Mouse (Mus musculus): Measurements from ENCODE around the gene Fahd1. TPM values are rescaled to one million over a fixed set of nuclear protein-coding genes. Genes with fewer than 3 reads are reported as not detected.

Fahd1 gene
- polyA plus RNA-seq, 1 experiment from 2014 or later: 18.9 TPM

DNA sequence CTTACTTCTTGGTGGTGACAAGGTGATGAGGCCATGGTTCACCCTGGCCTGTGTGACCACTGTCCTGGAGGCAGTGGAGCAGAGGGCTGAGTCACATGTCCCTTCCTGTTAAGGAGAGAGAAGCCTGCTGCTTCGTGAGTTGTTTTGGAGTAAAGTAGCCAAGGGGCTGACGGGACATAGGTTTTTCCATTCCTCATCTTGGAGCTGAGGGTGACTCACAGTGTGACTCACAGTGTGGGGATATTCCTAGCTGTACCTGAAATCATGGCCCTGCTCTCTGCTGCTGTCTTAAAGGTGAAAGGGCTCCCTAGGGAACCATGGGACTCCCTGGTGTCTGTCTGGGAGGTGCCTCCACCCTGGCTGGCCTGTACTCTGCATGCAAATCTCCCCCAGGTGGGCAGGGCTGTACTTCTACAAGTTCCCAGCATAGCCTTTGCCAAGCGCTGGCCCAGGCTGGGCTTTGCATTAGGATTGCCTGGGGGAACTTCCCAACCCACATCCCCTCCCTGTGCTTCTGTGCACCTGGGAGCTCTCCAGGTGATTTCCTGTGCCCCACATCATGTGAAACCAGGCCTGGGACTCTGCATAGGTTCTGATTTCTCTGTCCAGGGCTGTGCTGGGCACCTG, 5.8 kb upstream of the Fahd1 start:
- Histone ChIP-seq H3K4me2 (ENCODE audit: low read length) (no peak overlapping the region), H3K9me3 (ENCODE audit: control insufficient read depth, low read length) (no peaks in the 10 kb centered on the region), H3K27ac (replicated peaks; ENCODE audit: low read depth, low read length) (no peak overlapping the region), H3K27me3 (ENCODE audit: control insufficient read depth, insufficient read depth, low read length) (no peaks in the 10 kb centered on the region; the same call in 1 of the 2 replicates), H3K4me3 (replicated peaks; ENCODE audit: low read depth, low read length) (no peak overlapping the region), H3K36me3 (ENCODE audit: control insufficient read depth, insufficient read depth, low read length) (peaks cover 58% of the 10 kb centered on the region), H3K4me1 (ENCODE audit: control insufficient read depth, insufficient read depth, low read length) (peaks cover 6% of the 10 kb centered on the region), H3K9ac (replicated peaks; ENCODE audit: low read length) (no peak overlapping the region)
- 89% methylated on average over 3 of the region's 3 CpGs for WGBS
- no peak for DNase-seq
- ATAC-seq (ENCODE audit: low FRiP score, low TSS enrichment): no peak

DNA sequence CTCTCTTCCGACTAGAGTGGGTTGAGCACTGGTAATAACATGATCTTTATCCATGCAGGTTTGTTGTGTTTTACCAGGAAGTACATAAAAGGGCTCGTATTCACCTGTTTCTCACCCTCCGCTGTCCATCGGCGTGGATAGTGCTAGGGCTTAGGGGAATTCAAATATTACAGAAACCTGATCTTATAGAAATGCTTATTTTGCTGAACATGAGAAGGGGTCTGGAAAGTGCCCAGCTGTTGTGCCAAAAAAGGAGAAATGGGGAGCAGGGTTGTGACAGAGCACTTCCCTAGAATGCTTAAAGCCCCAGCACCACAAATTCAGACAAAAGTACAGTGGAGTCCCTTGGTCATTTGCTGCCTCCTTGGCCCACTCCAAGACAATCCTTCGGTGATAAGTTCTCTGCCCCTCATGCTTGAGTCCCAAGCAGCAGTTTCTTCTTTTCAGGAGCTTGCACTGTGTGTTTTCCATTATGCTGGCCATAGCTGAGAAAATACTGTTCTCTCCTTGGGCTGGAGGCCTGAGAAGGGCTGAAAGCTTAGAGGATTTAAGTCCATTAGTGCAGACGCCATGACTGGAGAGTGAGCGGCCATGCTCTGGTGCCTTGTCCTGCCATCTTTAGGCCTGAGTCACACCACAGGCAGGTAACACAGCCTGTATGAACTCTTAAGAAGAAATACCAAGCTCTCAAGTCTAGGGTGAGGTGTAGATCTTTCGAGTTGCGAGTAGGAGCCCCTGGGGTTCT, 1.4 kb upstream of the Fahd1 start:
- H3K9me3 ChIP-seq (ENCODE audit: control insufficient read depth, low read length): no peaks in the 10 kb centered on the region
- no peaks in the 10 kb centered on the region; the same call in 1 of the 2 replicates for H3K27me3 ChIP-seq (ENCODE audit: control insufficient read depth, insufficient read depth, low read length)
- peak overlapping the region; percentile 74 for H3K4me3 ChIP-seq (replicated peaks; ENCODE audit: low read depth, low read length)
- peak overlapping the region; percentile 92 for H3K4me2 ChIP-seq (ENCODE audit: low read length)
- peaks cover 17% of the 10 kb centered on the region for H3K4me1 ChIP-seq (ENCODE audit: control insufficient read depth, insufficient read depth, low read length)
- DNase-seq (no peak), ATAC-seq (ENCODE audit: low FRiP score, low TSS enrichment) (no peak)
- H3K27ac ChIP-seq (replicated peaks; ENCODE audit: low read depth, low read length): no peak overlapping the region
- WGBS: 79% methylated on average over 10 of the region's 10 CpGs
- H3K36me3 ChIP-seq (ENCODE audit: control insufficient read depth, insufficient read depth, low read length): peaks cover 32% of the 10 kb centered on the region
- peak overlapping the region; percentile 59; the same call in 1 of the 2 replicates for H3K9ac ChIP-seq (replicated peaks; ENCODE audit: low read length)

DNA sequence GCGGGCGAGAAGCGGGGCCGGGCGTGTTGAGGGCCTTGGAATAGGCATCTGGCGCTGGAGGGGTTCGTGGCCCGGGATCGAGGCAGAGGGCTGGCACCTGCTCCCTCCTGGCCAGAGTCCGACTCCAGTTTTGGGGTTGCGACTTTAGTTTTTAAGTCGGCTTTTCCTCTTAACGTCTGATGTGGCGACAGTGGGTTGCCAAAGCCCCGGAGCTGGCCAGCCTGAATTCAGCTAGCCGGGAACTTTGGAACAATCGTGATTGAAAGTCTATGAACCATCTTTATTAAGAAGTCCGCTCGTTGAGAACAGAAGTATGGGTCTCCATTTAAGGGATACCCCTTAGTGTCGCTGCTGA, 586 bp upstream of the Fahd1 start:
- H3K27ac ChIP-seq (replicated peaks; ENCODE audit: low read depth, low read length): peak overlapping the region; percentile 66
- WGBS: under 1% methylated on average over 20 of the region's 20 CpGs
- peaks cover 17% of the 10 kb centered on the region for H3K4me1 ChIP-seq (ENCODE audit: control insufficient read depth, insufficient read depth, low read length)

DNA sequence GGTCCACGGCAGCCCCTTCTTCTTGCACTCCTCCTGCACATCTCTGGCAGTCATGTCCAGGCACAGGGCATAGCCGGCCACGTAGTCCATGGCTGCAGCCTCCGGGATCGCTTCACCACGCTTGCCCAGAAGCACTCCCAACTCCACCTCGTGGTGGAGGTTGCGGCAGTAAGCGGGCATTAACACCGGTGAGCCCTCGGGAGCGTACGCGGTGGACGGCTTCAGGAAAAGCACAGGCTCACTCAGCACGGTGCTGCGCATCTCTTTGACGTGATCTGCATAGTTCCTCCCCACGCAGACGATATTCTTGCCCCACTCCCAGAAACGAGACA, 465 bp downstream of the Fahd1 start:
- 0% methylated on average over 21 of the region's 21 CpGs for WGBS
- peaks cover 17% of the 10 kb centered on the region for H3K4me1 ChIP-seq (ENCODE audit: control insufficient read depth, insufficient read depth, low read length)
- no peaks in the 10 kb centered on the region for H3K9me3 ChIP-seq (ENCODE audit: control insufficient read depth, low read length)
- H3K4me2 ChIP-seq (ENCODE audit: low read length): peak overlapping the region; percentile 80
- no peaks in the 10 kb centered on the region; the same call in 1 of the 2 replicates for H3K27me3 ChIP-seq (ENCODE audit: control insufficient read depth, insufficient read depth, low read length)
- H3K27ac ChIP-seq (replicated peaks; ENCODE audit: low read depth, low read length): peak overlapping the region; percentile 81
- H3K4me3 ChIP-seq (replicated peaks; ENCODE audit: low read depth, low read length): peak overlapping the region; percentile 74
- no peak for DNase-seq
- ATAC-seq (ENCODE audit: low FRiP score, low TSS enrichment): peak; percentile 63; the same call in 1 of the 2 replicates
- H3K9ac ChIP-seq (replicated peaks; ENCODE audit: low read length): peak overlapping the region; percentile 59
- peaks cover 18% of the 10 kb centered on the region for H3K36me3 ChIP-seq (ENCODE audit: control insufficient read depth, insufficient read depth, low read length)

More for the DNA sequence above, 586 bp upstream of the Fahd1 start:
- Histone ChIP-seq H3K9ac (replicated peaks; ENCODE audit: low read length) (peak overlapping the region; percentile 59), H3K4me2 (ENCODE audit: low read length) (peak overlapping the region; percentile 92), H3K36me3 (ENCODE audit: control insufficient read depth, insufficient read depth, low read length) (peaks cover 24% of the 10 kb centered on the region), H3K4me3 (replicated peaks; ENCODE audit: low read depth, low read length) (peak overlapping the region; percentile 74), H3K27me3 (ENCODE audit: control insufficient read depth, insufficient read depth, low read length) (no peaks in the 10 kb centered on the region; the same call in 1 of the 2 replicates), H3K9me3 (ENCODE audit: control insufficient read depth, low read length) (no peaks in the 10 kb centered on the region)
- no peak for DNase-seq
- ATAC-seq (ENCODE audit: low FRiP score, low TSS enrichment): no peak

DNA sequence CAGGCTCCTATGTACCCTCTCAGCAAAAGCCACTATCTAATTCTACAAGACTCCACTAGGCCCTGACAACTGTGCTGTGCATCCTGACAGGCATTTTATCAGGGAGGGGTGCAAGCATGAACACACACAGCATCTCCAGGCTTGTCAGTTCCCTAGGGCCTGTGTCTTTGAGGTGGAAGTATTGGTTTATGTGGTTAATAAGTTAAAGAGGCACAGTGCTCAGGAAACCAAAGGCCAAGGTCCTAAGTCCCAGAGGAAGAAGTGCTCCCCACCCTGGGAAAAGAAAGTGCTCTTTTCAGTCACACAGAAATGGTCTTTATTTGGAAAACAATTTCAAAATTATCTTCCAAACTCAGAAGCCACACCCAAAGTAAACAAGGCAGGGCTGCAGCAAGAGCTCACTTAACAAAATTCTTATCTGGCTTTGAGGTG, 1.5 kb downstream of the Fahd1 start:
- peaks cover 17% of the 10 kb centered on the region for H3K4me1 ChIP-seq (ENCODE audit: control insufficient read depth, insufficient read depth, low read length)
- H3K4me3 ChIP-seq (replicated peaks; ENCODE audit: low read depth, low read length): peak overlapping the region; percentile 74; the same call in 1 of the 2 replicates
- H3K27ac ChIP-seq (replicated peaks; ENCODE audit: low read depth, low read length): no peak overlapping the region
- ATAC-seq (ENCODE audit: low FRiP score, low TSS enrichment): no peak
- no peaks in the 10 kb centered on the region; the same call in 1 of the 2 replicates for H3K27me3 ChIP-seq (ENCODE audit: control insufficient read depth, insufficient read depth, low read length)
- peak overlapping the region; percentile 80 for H3K4me2 ChIP-seq (ENCODE audit: low read length)
- no peaks in the 10 kb centered on the region for H3K9me3 ChIP-seq (ENCODE audit: control insufficient read depth, low read length)
- no peak for DNase-seq
- no peak overlapping the region for H3K9ac ChIP-seq (replicated peaks; ENCODE audit: low read length)
- peaks cover 9% of the 10 kb centered on the region for H3K36me3 ChIP-seq (ENCODE audit: control insufficient read depth, insufficient read depth, low read length)

DNA sequence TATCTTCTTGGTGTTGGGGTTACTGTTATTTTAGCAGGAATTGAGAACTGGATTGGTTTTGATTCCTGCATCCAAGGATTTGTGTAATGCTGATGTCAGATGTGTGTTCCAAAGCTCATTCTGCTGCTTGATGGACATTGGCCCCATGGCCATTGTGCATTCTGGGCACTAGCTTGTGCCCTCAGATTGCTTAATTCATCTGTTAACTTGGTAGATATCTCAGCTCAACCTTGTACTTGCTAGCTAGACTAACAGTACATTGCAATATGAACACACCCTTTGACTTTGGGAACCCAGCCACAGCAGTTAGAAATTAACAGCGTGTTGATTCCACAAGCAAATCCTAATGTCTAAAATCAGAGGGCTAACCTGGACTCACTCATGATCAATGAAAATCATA, 2.8 kb downstream of the Fahd1 start:
- H3K4me2 ChIP-seq (ENCODE audit: low read length): no peak overlapping the region
- no peaks in the 10 kb centered on the region for H3K9me3 ChIP-seq (ENCODE audit: control insufficient read depth, low read length)
- 95% methylated on average over 1 of the region's 1 CpGs for WGBS
- H3K4me3 ChIP-seq (replicated peaks; ENCODE audit: low read depth, low read length): no peak overlapping the region
- H3K36me3 ChIP-seq (ENCODE audit: control insufficient read depth, insufficient read depth, low read length): no peaks in the 10 kb centered on the region
- no peak for DNase-seq
- no peak overlapping the region for H3K27ac ChIP-seq (replicated peaks; ENCODE audit: low read depth, low read length)
- no peak overlapping the region for H3K9ac ChIP-seq (replicated peaks; ENCODE audit: low read length)
- no peaks in the 10 kb centered on the region; the same call in 1 of the 2 replicates for H3K27me3 ChIP-seq (ENCODE audit: control insufficient read depth, insufficient read depth, low read length)
- H3K4me1 ChIP-seq (ENCODE audit: control insufficient read depth, insufficient read depth, low read length): peaks cover 17% of the 10 kb centered on the region
- no peak for ATAC-seq (ENCODE audit: low FRiP score, low TSS enrichment)

DNA sequence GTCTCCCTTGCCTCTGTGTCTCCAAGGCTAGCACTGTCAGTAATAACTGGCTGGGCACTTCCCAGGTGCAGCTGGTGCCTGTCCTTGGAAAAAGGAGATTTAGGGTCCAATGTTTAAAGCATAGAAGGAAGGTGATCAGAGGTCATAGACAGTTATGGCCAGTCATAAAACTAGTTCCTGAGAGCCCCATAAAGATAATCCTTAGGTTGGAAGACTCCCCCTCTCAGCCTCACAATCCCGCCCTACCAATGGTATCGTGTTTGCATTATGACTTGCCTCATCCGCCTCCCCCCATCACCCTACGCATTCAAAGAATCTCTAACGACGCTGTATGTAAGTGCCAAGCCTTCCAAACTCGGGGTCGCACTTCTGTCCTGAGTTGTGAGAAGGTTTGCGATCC, 5.6 kb downstream of the Fahd1 start:
- no peak overlapping the region for H3K4me3 ChIP-seq (replicated peaks; ENCODE audit: low read depth, low read length)
- no peak overlapping the region for H3K9ac ChIP-seq (replicated peaks; ENCODE audit: low read length)
- no peaks in the 10 kb centered on the region for H3K27me3 ChIP-seq (ENCODE audit: control insufficient read depth, insufficient read depth, low read length)
- H3K4me2 ChIP-seq (ENCODE audit: low read length): no peak overlapping the region
- no peaks in the 10 kb centered on the region for H3K9me3 ChIP-seq (ENCODE audit: control insufficient read depth, low read length)
- H3K4me1 ChIP-seq (ENCODE audit: control insufficient read depth, insufficient read depth, low read length): peaks cover 9% of the 10 kb centered on the region; the same call in 1 of the 2 replicates
- WGBS: 55% methylated on average over 9 of the region's 9 CpGs
- H3K27ac ChIP-seq (replicated peaks; ENCODE audit: low read depth, low read length): no peak overlapping the region
- no peaks in the 10 kb centered on the region for H3K36me3 ChIP-seq (ENCODE audit: control insufficient read depth, insufficient read depth, low read length)
- ATAC-seq (ENCODE audit: low FRiP score, low TSS enrichment) (no peak), DNase-seq (no peak)

DNA sequence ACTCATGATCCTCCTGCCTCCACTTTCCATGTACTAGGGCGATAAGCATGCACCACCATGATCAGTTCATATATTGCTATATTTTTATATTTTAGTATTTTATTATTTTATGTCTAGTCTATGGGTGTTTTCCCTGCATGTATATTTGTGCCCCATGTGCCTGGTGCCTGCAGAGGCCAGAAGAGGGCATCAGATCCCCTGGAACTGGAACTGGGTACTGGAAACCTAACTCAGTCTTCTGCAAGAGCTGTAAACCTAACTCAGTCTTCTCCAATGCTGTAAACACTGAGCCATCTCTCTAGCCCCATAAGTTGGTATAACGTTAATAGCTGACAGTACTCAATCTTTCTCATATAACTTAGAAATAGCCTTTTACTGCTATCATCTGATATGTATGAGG, 7.5 kb downstream of the Fahd1 start:
- no peak for DNase-seq
- Histone ChIP-seq H3K4me3 (replicated peaks; ENCODE audit: low read depth, low read length) (no peak overlapping the region), H3K9me3 (ENCODE audit: control insufficient read depth, low read length) (no peaks in the 10 kb centered on the region), H3K4me1 (ENCODE audit: control insufficient read depth, insufficient read depth, low read length) (no peaks in the 10 kb centered on the region), H3K36me3 (ENCODE audit: control insufficient read depth, insufficient read depth, low read length) (no peaks in the 10 kb centered on the region), H3K9ac (replicated peaks; ENCODE audit: low read length) (no peak overlapping the region), H3K4me2 (ENCODE audit: low read length) (no peak overlapping the region), H3K27ac (replicated peaks; ENCODE audit: low read depth, low read length) (no peak overlapping the region), H3K27me3 (ENCODE audit: control insufficient read depth, insufficient read depth, low read length) (no peaks in the 10 kb centered on the region)
- 58% methylated on average over 2 of the region's 2 CpGs for WGBS
- no peak for ATAC-seq (ENCODE audit: low FRiP score, low TSS enrichment)

DNA sequence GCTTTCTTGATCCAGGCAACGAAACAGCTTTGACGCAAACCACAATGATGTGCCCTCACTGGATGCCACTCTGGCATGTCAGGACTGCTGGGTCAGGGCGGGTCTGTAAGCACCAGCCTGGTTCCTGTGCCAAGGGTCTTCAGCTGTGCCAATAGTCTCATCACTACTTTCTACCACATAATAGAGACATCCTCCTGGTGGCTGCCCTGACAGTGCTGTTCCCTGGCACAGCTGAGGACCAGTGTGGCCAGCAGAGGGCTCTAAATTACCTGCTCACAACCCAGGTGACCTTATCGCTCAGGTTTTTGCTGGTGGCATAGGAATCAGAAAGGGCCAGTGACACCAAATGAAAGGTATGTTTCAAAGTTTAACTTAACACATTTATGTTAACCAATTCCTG, 9.0 kb downstream of the Fahd1 start:
- Histone ChIP-seq H3K9me3 (ENCODE audit: control insufficient read depth, low read length) (no peaks in the 10 kb centered on the region), H3K36me3 (ENCODE audit: control insufficient read depth, insufficient read depth, low read length) (no peaks in the 10 kb centered on the region), H3K27me3 (ENCODE audit: control insufficient read depth, insufficient read depth, low read length) (no peaks in the 10 kb centered on the region), H3K4me1 (ENCODE audit: control insufficient read depth, insufficient read depth, low read length) (no peaks in the 10 kb centered on the region), H3K4me2 (ENCODE audit: low read length) (no peak overlapping the region), H3K27ac (replicated peaks; ENCODE audit: low read depth, low read length) (no peak overlapping the region), H3K4me3 (replicated peaks; ENCODE audit: low read depth, low read length) (no peak overlapping the region), H3K9ac (replicated peaks; ENCODE audit: low read length) (no peak overlapping the region)
- WGBS: 56% methylated on average over 4 of the region's 4 CpGs
- DNase-seq (peak; percentile 2), ATAC-seq (ENCODE audit: low FRiP score, low TSS enrichment) (no peak)

Data from midbrain, embryonic 14.5 days (tissue).